Mouse (Mus musculus): ENCODE measurements around the gene Capza2.

DNA sequence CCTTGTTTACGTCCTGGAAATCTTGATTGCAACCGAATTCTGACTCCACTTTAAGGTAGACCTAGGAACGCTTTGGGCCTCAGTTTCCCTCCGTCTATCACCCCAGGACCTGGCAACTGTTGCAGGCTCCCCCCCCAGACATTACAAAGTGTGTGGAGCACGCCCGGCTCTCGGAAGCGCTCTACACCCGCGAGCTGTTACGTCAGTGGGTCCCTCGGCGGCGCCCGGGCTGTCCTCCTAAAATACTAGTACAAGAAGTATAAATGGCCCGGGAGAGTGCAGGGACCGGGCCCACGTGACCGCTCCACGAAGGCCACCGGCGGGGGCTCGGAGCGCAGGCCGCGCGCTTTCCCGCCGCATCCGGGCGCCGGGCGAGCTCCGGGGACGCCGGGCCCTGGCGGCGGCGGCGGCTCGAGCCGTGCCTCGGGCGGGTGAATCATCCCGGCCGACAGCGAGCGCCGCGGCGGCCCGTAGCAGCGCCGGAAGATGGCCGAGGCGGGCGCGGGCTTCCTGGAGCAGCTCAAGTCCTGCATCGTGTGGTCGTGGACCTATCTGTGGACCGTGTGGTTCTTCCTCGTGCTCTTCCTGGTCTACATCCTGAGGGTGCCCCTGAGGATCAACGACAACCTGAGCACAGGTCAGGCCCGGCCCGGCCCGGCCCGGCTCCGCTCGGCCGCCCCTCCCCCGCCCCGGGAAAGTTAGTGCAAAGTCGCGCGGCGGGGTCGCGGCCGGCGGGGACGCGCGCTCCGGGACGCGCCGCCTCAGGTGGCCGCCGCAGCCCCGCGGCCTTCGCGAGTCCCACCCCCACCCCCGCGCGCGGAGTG, 57.9 kb downstream of the Capza2 start:
- TF ChIP-seq CTCF (IDR thresholded peaks at IDR 0.05; ENCODE audit: low read depth): no peak
- no peak for TF ChIP-seq EP300 (IDR thresholded peaks at IDR 0.05; ENCODE audit: low read depth)
